Mouse (Mus musculus) c-Kit-positive CD71-negative TER-119-negative erythroid progenitor cells, embryonic 14.5 days (primary cell): ENCODE results near the gene Gpc3.

Source experiments
- DNase-seq: peaks from one replicate; pipeline ENCODE4 v3.0.0-alpha.2; 2013; ENCODE audit warnings: low read depth

The Gpc3 gene

GRCm38 (mm10) chrX:52613328-52614030 is at the start of gene Gpc3:
Gene Gpc3 (minus strand): TSS chrX:52613950.
- DNase-seq = peak; percentile 12

- peak; percentile 24 for DNase-seq
These were observed 38.2 kb upstream of the Gpc3 start for GRCm38 (mm10) chrX:52651975-52652374.

GRCm38 (mm10) chrX:52651472-52651948 is 37.8 kb upstream of the Gpc3 start:
- no peak for DNase-seq

GRCm38 (mm10) chrX:52648910-52649785 is 35.4 kb upstream of the Gpc3 start:
- DNase-seq = no peak

GRCm38 (mm10) chrX:52644393-52644792 is 30.6 kb upstream of the Gpc3 start:
- DNase-seq = no peak

- no peak for DNase-seq
These were observed 29.6 kb upstream of the Gpc3 start for GRCm38 (mm10) chrX:52643350-52643749.

- no peak for DNase-seq
These were observed 28.4 kb upstream of the Gpc3 start for GRCm38 (mm10) chrX:52642126-52642525.

- no peak for DNase-seq
These were observed 23.7 kb upstream of the Gpc3 start for GRCm38 (mm10) chrX:52637419-52637818.

GRCm38 (mm10) chrX:52633976-52634375 is 20.2 kb upstream of the Gpc3 start:
- no peak for DNase-seq

- DNase-seq = no peak
These were observed 19.1 kb upstream of the Gpc3 start for GRCm38 (mm10) chrX:52632688-52633324.

GRCm38 (mm10) chrX:52626963-52627716 is 13.4 kb upstream of the Gpc3 start:
- no peak for DNase-seq

GRCm38 (mm10) chrX:52617813-52618212 is 4.1 kb upstream of the Gpc3 start:
- DNase-seq = no peak

- no peak for DNase-seq
These were observed 2.4 kb upstream of the Gpc3 start for GRCm38 (mm10) chrX:52616152-52616551.

- peak; percentile 4 for DNase-seq
These were observed 256 bp upstream of the Gpc3 start for GRCm38 (mm10) chrX:52614031-52614381.

- DNase-seq = no peak
These were observed 944 bp downstream of the Gpc3 start for GRCm38 (mm10) chrX:52612806-52613205.

- DNase-seq = no peak
These were observed 1.6 kb downstream of the Gpc3 start for GRCm38 (mm10) chrX:52611987-52612670.

- DNase-seq = no peak
These were observed 2.2 kb downstream of the Gpc3 start for GRCm38 (mm10) chrX:52611541-52611940.

- DNase-seq = no peak
These were observed 10.6 kb downstream of the Gpc3 start for GRCm38 (mm10) chrX:52603143-52603542.

- no peak for DNase-seq
These were observed 14.5 kb downstream of the Gpc3 start for GRCm38 (mm10) chrX:52599246-52599645.

GRCm38 (mm10) chrX:52587671-52588070 is 26.1 kb downstream of the Gpc3 start:
- no peak for DNase-seq

GRCm38 (mm10) chrX:52559995-52560394 is 53.8 kb downstream of the Gpc3 start:
- no peak for DNase-seq
